Mouse (Mus musculus) spleen, adult 2 months (tissue): ENCODE results near the gene Dnajc15. TPM values are rescaled to one million over a fixed set of nuclear protein-coding genes. Genes with fewer than 3 reads are reported as not detected.

Source experiments
- DNase-seq, 2 experiments: peaks; one replicate each; pipeline versions ENCODE4 v3.0.0 to v3.0.0-alpha.2; 2012 to 2021; ENCODE audit warnings: low spot score in 2 of 2, low read depth in 1 of 2
- H3K27ac ChIP-seq: fragments of 200-500 bp; 2 replicates; pipeline ENCODE4 v1.5.1; 2012; ENCODE audit warnings: low read length, inconsistent platforms; ENCODE audit not compliant: insufficient read depth
- H3K27me3 ChIP-seq: fragments of 200-500 bp; 2 replicates; pipeline ENCODE4 v1.6.1; 2012; ENCODE audit warnings: mild to moderate bottlenecking, moderate library complexity, low read length, inconsistent platforms; ENCODE audit not compliant: control insufficient read depth, insufficient read depth
- H3K36me3 ChIP-seq: fragments of 200-500 bp; 2 replicates; pipeline ENCODE4 v1.6.1; 2012; ENCODE audit warnings: mild to moderate bottlenecking, low read length, inconsistent platforms; ENCODE audit not compliant: control insufficient read depth, insufficient read depth
- H3K4me1 ChIP-seq: fragments of 200-500 bp; 2 replicates; pipeline ENCODE4 v1.6.1; 2011; ENCODE audit warnings: inconsistent platforms; ENCODE audit not compliant: control insufficient read depth, insufficient read depth, insufficient read length
- H3K4me3 ChIP-seq: fragments of 200-500 bp; 2 replicates; pipeline ENCODE4 v1.5.1; 2011; ENCODE audit warnings: mild to moderate bottlenecking, inconsistent platforms; ENCODE audit not compliant: insufficient read depth, insufficient read length; ENCODE audit errors: extremely low read depth
- CTCF ChIP-seq: fragments of 200-500 bp; IDR thresholded peaks from 2 replicates; pipeline ENCODE4 v1.5.1; 2011; ENCODE audit warnings: mild to moderate bottlenecking, inconsistent platforms; ENCODE audit not compliant: insufficient read depth, insufficient read length, insufficient replicate concordance; ENCODE audit errors: extremely low read depth
- POLR2A ChIP-seq: fragments of 200-500 bp; IDR thresholded peaks from 2 replicates; pipeline ENCODE4 v1.6.1; 2011; ENCODE audit warnings: low read depth, low read length, inconsistent platforms
- WGBS: fragments of 180-500 bp; shearing (Covaris S2); methylation state at CpG from one replicate; pipeline ENCODE4 v1.1.7; 2018; 5-methylcytosine and 5-hydroxymethylcytosine counted together
- polyA plus RNA-seq: library from polyadenylated mRNA; depleted of rRNA; stranded (reverse); fragments of >200 nt; gene quantifications from 2 replicates; pipeline ENCODE4 v1.2.3, GENCODE M21; 2012

The Dnajc15 gene
- polyA plus RNA-seq, 1 experiment, result 4.0 TPM

- Histone ChIP-seq H3K27ac (no peak overlapping the region), H3K36me3 (peaks cover 4% of the 10 kb centered on the region; the same call in 1 of the 2 replicates), H3K27me3 (no peaks in the 10 kb centered on the region), H3K4me3 (no peak overlapping the region), H3K4me1 (no peaks in the 10 kb centered on the region)
- 85% methylated on average over 3 of the region's 3 CpGs for WGBS
- TF ChIP-seq CTCF (no peak), POLR2A (no peak)
- no peak for DNase-seq
These were observed 49.0 kb downstream of the Dnajc15 start for GRCm38 (mm10) chr14:77825891-77826290.

GRCm38 (mm10) chr14:77825121-77825520 lies 49.8 kb downstream of the Dnajc15 start:
- Histone ChIP-seq H3K27me3 (no peaks in the 10 kb centered on the region), H3K4me1 (no peaks in the 10 kb centered on the region), H3K27ac (no peak overlapping the region), H3K4me3 (no peak overlapping the region), H3K36me3 (peaks cover 4% of the 10 kb centered on the region)
- no peak for DNase-seq
- TF ChIP-seq CTCF, result no peak
- TF ChIP-seq POLR2A, result no peak
- WGBS, result 83% methylated on average over 6 of the region's 6 CpGs

GRCm38 (mm10) chr14:77819841-77820240 lies 55.1 kb downstream of the Dnajc15 start:
- DNase-seq, result no peak
- H3K27ac ChIP-seq, result no peak overlapping the region
- H3K4me1 ChIP-seq, result no peaks in the 10 kb centered on the region
- H3K27me3 ChIP-seq, result no peaks in the 10 kb centered on the region
- WGBS, result 87% methylated on average over 3 of the region's 3 CpGs
- no peak overlapping the region for H3K4me3 ChIP-seq
- no peak for TF ChIP-seq CTCF
- no peak for TF ChIP-seq POLR2A
- H3K36me3 ChIP-seq, result peaks cover 2% of the 10 kb centered on the region

GRCm38 (mm10) chr14:77817561-77817960 lies 57.4 kb downstream of the Dnajc15 start:
- H3K4me3 ChIP-seq, result no peak overlapping the region
- H3K27me3 ChIP-seq, result no peaks in the 10 kb centered on the region
- 82% methylated on average over 6 of the region's 6 CpGs for WGBS
- DNase-seq, result no peak
- no peaks in the 10 kb centered on the region; the same call in none of the 2 replicates for H3K36me3 ChIP-seq
- no peak for TF ChIP-seq CTCF
- no peak for TF ChIP-seq POLR2A
- no peaks in the 10 kb centered on the region for H3K4me1 ChIP-seq
- H3K27ac ChIP-seq, result no peak overlapping the region

GRCm38 (mm10) chr14:77814935-77815334 lies 60.0 kb downstream of the Dnajc15 start:
- H3K36me3 ChIP-seq, result no peaks in the 10 kb centered on the region
- no peak overlapping the region for H3K27ac ChIP-seq
- H3K4me1 ChIP-seq, result no peaks in the 10 kb centered on the region
- no peak for DNase-seq
- WGBS, result 73% methylated on average over 4 of the region's 4 CpGs
- TF ChIP-seq POLR2A (no peak), CTCF (no peak)
- no peaks in the 10 kb centered on the region for H3K27me3 ChIP-seq
- H3K4me3 ChIP-seq, result no peak overlapping the region

GRCm38 (mm10) chr14:77812890-77813289 lies 62.0 kb downstream of the Dnajc15 start:
- H3K36me3 ChIP-seq, result no peaks in the 10 kb centered on the region
- 88% methylated on average over 1 of the region's 1 CpGs for WGBS
- no peak overlapping the region for H3K4me3 ChIP-seq
- H3K27me3 ChIP-seq, result no peaks in the 10 kb centered on the region; the same call in 1 of the 2 replicates
- no peaks in the 10 kb centered on the region for H3K4me1 ChIP-seq
- no peak for TF ChIP-seq POLR2A
- DNase-seq, result no peak
- H3K27ac ChIP-seq, result no peak overlapping the region

- Histone ChIP-seq H3K27me3 (no peaks in the 10 kb centered on the region; the same call in 1 of the 2 replicates), H3K27ac (no peak overlapping the region), H3K36me3 (no peaks in the 10 kb centered on the region), H3K4me1 (no peaks in the 10 kb centered on the region), H3K4me3 (no peak overlapping the region)
- no peak for DNase-seq
- no peak for TF ChIP-seq CTCF
- no peak for TF ChIP-seq POLR2A
- WGBS, result 88% methylated on average over 5 of the region's 5 CpGs
These were observed 63.5 kb downstream of the Dnajc15 start for GRCm38 (mm10) chr14:77811466-77811865.
